Mouse (Mus musculus) embryonic stem cell, embryonic (primary cell): Measurements from ENCODE around the gene Chit1.

Experiments used
- CTCF ChIA-PET, 4 experiments: fragments of 300-600 bp in 2 of 4; fragments of 350-600 bp in 2 of 4; sonication (Branson Sonifier 250); formaldehyde crosslinking; loops; one replicate each; lab custom pipeline; 2022; ENCODE audit warnings: inconsistent platforms in 2 of 4; lab: Charles Lee
- POLR2A ChIA-PET, 4 experiments: fragments of 300-600 bp in 2 of 4; fragments of 350-600 bp in 2 of 4; sonication (Branson Sonifier 250); formaldehyde crosslinking; loops; one replicate each; lab custom pipeline; 2022; ENCODE audit warnings: antibody characterized with exemption in 4 of 4, inconsistent platforms in 1 of 4; lab: Charles Lee

The Chit1 gene

GRCm38 (mm10) chr1:134194298-134195022, 83.4 kb downstream of the Chit1 start:
- CTCF ChIA-PET = interaction anchor here in 3 of 4 experiments (0.5 to 3.2 kb wide), 7 partner anchors 10 to 206 kb away, joined by 3 to 9 read pairs (median 3); no protein-coding TSS in a partner anchor

GRCm38 (mm10) chr1:134195117-134195516, 84.1 kb downstream of the Chit1 start:
- CTCF ChIA-PET = interaction anchor here in 3 of 4 experiments (0.5 to 3.2 kb wide), 6 partner anchors 10 to 206 kb away, joined by 3 to 9 read pairs (median 3); no protein-coding TSS in a partner anchor
- POLR2A ChIA-PET = interaction anchor here in 2 of 4 experiments (1.1 to 1.4 kb wide), 2 partner anchors 12 to 22 kb away, joined by 3 read pairs; no protein-coding TSS in a partner anchor

More at GRCm38 (mm10) chr1:134194298-134195022, 83.4 kb downstream of the Chit1 start:
- POLR2A ChIA-PET = interaction anchor here (0.7 to 2.0 kb wide), 6 partner anchors 8 to 163 kb away, joined by 3 to 5 read pairs (median 4); partner anchors contain the start of gene Btg2 (in 1 of the 4)

DNA sequence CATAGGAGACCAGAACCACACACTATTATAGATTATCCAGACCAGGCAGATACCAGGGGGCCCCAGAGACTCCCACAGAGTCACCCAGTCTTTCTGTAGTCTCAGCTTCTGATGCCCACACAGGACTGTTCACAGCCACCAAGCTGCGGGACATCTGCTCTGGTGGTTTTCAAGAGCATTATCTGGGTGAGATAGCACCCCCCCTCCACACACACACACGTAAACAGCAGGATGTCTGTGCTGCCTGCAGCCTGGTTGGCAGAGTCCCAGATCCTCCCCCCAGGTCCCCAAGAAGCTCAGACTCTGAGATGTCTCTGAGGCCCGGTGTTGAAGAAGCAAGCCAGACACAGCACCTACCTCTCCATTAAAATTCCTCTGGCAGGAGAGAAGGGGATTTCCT, 84.5 kb downstream of the Chit1 start:
- CTCF ChIA-PET = interaction anchor here in 3 of 4 experiments (0.5 to 3.2 kb wide), 5 partner anchors 7 to 367 kb away, joined by 3 to 11 read pairs (median 5); no protein-coding TSS in a partner anchor
- POLR2A ChIA-PET = interaction anchor here in 1 of 4 experiments (0.6 to 1.4 kb wide), 3 partner anchors 12 to 41 kb away, joined by 3 to 7 read pairs (median 3); no protein-coding TSS in a partner anchor

GRCm38 (mm10) chr1:134195979-134196378, 84.9 kb downstream of the Chit1 start:
- CTCF ChIA-PET = interaction anchor here in 2 of 4 experiments (0.5 to 3.2 kb wide), 4 partner anchors 7 to 368 kb away, joined by 3 to 11 read pairs (median 7); no protein-coding TSS in a partner anchor
- POLR2A ChIA-PET = interaction anchor here in 3 of 4 experiments (0.6 to 1.6 kb wide), 6 partner anchors 12 to 117 kb away, joined by 3 to 7 read pairs (median 3); partner anchors contain the start of genes Btg2 (in 1 of the 3) and Chil1 (in 1 of the 3)

GRCm38 (mm10) chr1:134196386-134196785, 85.3 kb downstream of the Chit1 start:
- ChIA-PET POLR2A (interaction anchor here in 3 of 4 experiments (0.6 to 2.4 kb wide), 9 partner anchors 7 to 117 kb away, joined by 3 to 10 read pairs (median 3); partner anchors contain the start of genes Btg2 (in 1 of the 3) and Chil1 (in 1 of the 3)), CTCF (interaction anchor here in 3 of 4 experiments (0.6 to 3.2 kb wide), 7 partner anchors 8 to 61 kb away, joined by 3 to 11 read pairs (median 5); no protein-coding TSS in a partner anchor)

DNA sequence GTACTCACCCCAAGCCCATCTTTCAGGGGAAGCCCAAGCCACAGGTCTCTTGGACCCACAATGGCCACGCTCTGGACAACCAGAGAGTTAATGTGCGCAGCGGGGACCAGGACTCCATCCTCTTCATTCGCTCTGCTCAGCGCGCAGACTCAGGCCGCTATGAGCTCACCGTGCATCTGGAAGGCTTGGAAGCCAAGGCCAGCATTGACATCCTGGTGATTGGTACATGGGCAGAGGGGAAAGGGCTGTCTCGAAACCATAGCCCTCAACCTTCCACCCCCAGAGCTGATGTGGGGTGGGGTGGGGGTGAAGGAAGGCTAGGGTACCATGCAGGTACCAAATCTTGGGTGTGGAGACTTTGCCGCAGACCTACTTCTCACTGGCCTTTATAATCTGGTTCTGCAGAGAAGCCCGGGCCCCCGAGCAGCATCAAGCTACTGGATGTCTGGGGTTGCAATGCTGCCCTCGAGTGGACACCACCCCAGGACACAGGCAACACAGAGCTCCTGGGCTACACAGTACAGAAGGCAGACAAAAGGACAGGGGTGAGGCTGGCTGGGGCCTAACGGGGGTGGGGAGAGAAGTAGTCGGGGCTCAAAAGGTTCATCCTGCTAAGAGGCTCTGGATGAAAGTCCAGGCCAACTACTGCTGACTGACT, 86.4 kb downstream of the Chit1 start:
- ChIA-PET CTCF (interaction anchor here (0.6 to 3.2 kb wide), 11 partner anchors 9 to 140 kb away, joined by 3 to 11 read pairs (median 5); no protein-coding TSS in a partner anchor), POLR2A (interaction anchor here in 3 of 4 experiments (0.6 to 2.4 kb wide), 10 partner anchors 8 to 53 kb away, joined by 3 to 10 read pairs (median 4); partner anchors contain the start of gene Chil1 (in 1 of the 3))

DNA sequence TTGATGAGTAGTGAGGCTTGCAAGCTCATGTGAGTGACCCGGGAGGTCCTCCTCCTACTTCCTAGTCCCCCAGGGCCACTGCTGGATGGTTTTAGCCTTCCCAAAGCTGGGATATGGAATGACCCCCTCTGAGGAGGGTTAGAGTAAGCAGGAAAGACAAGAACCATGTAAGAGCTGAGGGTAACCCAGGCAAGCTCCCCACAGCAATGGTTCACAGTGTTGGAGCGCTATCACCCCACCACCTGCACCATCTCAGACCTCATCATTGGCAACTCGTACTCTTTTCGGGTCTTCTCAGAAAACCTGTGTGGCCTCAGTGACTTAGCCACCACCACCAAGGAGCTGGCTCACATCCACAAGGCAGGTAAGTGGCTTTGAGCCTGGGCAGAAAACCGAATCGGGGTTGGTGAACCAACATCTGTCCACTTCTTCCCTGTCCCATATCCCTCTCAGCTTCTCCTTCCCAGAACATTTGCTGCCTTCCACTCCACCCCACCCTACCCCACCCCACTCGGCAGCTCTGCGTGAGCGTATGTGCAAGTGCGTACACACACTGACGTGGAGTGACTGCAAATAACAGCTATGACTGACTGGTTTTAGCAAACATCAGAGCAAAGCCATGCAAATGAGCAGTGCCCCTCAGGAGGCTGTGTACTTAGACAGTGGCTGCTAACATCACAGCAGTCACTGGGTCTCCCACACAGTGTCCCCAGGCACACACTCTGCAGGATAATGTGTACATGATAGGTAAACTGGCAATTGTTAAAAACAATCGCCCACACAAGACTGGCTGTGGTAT, 87.4 kb downstream of the Chit1 start:
- CTCF ChIA-PET = interaction anchor here (0.6 to 3.1 kb wide), 5 partner anchors 10 to 706 kb away, joined by 3 to 16 read pairs (median 6); no protein-coding TSS in a partner anchor
- POLR2A ChIA-PET = interaction anchor here in 2 of 4 experiments (0.6 to 2.4 kb wide), 9 partner anchors 7 to 97 kb away, joined by 3 to 10 read pairs (median 3); no protein-coding TSS in a partner anchor

GRCm38 (mm10) chr1:134200481-134200880, 89.4 kb downstream of the Chit1 start:
- ChIA-PET CTCF (interaction anchor here in 2 of 4 experiments (1.2 to 2.1 kb wide), 2 partner anchors 11 kb away, joined by 3 to 11 read pairs; no protein-coding TSS in a partner anchor), POLR2A (interaction anchor here in 1 of 4 experiments (1.3 kb wide), 1 partner anchor 12 kb away, joined by 3 read pairs; no protein-coding TSS in a partner anchor)
